Mouse (Mus musculus) Patski (cell line): ENCODE measurements around the gene Ddx49. TPM values are rescaled to one million over a fixed set of nuclear protein-coding genes. Genes with fewer than 3 reads are reported as not detected.

Experiments used
- ATAC-seq: fragments of 100-300 bp; one replicate; pipeline ENCODE4 v1.8.0; 2021
- CTCF ChIA-PET: fragments of 350-600 bp; sonication (Branson Sonifier 250); formaldehyde crosslinking; loops from one replicate; lab custom pipeline; 2022; ENCODE audit warnings: inconsistent platforms; lab: Charles Lee
- POLR2A ChIA-PET: fragments of 350-600 bp; sonication (Branson Sonifier 250); formaldehyde crosslinking; loops from one replicate; lab custom pipeline; 2022; ENCODE audit warnings: antibody characterized with exemption, inconsistent platforms; lab: Charles Lee
- DNase-seq: peaks from one replicate; pipeline ENCODE4 v3.0.0-alpha.2; 2011; ENCODE audit warnings: low read depth, low spot score
- H3K27me3 ChIP-seq: fragments of 371-371 bp; one replicate; pipeline ENCODE4 v1.5.1; 2021
- CTCF ChIP-seq: fragments of 100-300 bp; IDR thresholded peaks from one replicate; pipeline ENCODE4 v1.5.1; 2021
- in situ Hi-C: fragments of 300-500 bp; cut with MboI; formaldehyde crosslinking; loops from 3 replicates; pipeline ENCODE4 v1.11.1; 2018; ENCODE audit warnings: low pct_unique_long_range_greater_than_20kb, mixed read lengths
- polyA plus RNA-seq: library from polyadenylated mRNA; unstranded; gene quantifications from one replicate; pipeline ENCODE4 v1.2.3, GENCODE M21; 2021

Ddx49 gene
- polyA plus RNA-seq, 1 experiment from 2014 or later: 48.8 TPM

DNA sequence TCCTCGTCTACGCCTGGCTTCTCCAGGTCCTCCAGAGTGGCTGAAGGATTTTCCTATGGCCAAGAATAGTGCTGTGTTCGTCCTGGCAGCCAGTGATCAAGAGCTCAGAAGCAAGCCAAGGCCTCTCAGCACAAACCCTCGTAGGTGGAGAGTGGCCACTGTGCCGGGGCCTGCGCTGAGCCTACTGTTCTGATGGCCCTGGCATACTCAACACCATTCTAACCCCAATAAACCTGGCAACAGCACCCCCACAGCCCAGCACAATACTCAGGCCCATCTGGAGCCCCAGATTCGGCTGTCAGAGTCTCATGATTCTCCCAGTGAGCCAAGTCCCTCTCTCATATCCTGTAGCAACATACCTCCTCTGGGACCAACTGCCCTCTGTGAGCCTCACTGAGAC is 38.4 kb upstream of the Ddx49 start:
- no peaks in the 10 kb centered on the region for H3K27me3 ChIP-seq
- in situ Hi-C loops: loop anchor here (5.0 kb wide), 1 partner anchor 37 kb away; no protein-coding TSS in a partner anchor
- TF ChIP-seq CTCF: no peak
- no peak for DNase-seq
- no peak for ATAC-seq
- ChIA-PET CTCF (interaction anchor here (1.4 kb wide), 1 partner anchor 164 kb away, joined by 4 read pairs; no protein-coding TSS in a partner anchor), POLR2A (interaction anchor here (0.6 kb wide), 1 partner anchor 50 kb away, joined by 3 read pairs; no protein-coding TSS in a partner anchor)

DNA sequence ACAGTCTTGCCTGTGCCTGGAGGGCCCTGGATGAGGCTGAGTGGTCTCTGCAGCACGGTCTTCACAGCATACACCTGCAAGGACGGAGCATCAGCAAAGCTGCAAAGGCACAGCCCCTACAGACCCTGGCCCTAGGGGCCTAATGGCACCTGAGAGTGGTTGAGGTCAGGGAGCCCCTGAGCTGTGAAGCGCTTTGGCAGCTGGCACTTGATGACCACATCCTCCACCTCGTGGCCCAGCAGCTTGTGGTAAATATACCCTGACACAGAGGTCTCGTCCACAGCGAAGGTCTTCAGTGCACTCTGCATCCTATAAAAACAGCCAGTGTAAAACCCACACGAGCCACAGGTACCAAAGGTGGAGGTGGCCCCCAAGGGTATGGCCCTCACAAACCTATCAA is 36.6 kb upstream of the Ddx49 start:
- ATAC-seq (no peak), DNase-seq (no peak)
- ChIA-PET POLR2A (interaction anchor here (1.4 kb wide), 1 partner anchor 10 kb away, joined by 5 read pairs; no protein-coding TSS in a partner anchor), CTCF (interaction anchor here (0.9 kb wide), 1 partner anchor 11 kb away, joined by 3 read pairs; no protein-coding TSS in a partner anchor)
- no peaks in the 10 kb centered on the region for H3K27me3 ChIP-seq
- no peak for TF ChIP-seq CTCF
- in situ Hi-C loops: no loop called here

DNA sequence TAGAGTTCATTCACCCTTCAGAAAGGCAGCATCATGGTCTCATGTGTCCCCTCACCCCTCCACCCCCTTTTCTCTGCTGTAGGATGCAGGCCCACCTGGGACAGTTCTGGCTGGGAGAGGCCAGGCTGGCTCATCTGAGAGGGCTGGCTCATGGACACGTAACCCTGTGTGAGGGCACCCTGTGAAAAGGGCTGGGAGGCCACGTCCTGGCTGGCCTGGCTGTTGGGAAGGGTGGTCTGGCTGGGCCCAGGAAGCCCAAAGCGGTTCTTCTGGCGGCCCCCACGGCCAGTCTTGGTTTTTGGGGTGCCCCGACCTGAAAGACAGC is 30.6 kb upstream of the Ddx49 start:
- TF ChIP-seq CTCF: no peak
- ATAC-seq (no peak), DNase-seq (no peak)
- POLR2A ChIA-PET: no interaction called here
- in situ Hi-C loops: no loop called here
- CTCF ChIA-PET: no interaction called here
- no peaks in the 10 kb centered on the region for H3K27me3 ChIP-seq

DNA sequence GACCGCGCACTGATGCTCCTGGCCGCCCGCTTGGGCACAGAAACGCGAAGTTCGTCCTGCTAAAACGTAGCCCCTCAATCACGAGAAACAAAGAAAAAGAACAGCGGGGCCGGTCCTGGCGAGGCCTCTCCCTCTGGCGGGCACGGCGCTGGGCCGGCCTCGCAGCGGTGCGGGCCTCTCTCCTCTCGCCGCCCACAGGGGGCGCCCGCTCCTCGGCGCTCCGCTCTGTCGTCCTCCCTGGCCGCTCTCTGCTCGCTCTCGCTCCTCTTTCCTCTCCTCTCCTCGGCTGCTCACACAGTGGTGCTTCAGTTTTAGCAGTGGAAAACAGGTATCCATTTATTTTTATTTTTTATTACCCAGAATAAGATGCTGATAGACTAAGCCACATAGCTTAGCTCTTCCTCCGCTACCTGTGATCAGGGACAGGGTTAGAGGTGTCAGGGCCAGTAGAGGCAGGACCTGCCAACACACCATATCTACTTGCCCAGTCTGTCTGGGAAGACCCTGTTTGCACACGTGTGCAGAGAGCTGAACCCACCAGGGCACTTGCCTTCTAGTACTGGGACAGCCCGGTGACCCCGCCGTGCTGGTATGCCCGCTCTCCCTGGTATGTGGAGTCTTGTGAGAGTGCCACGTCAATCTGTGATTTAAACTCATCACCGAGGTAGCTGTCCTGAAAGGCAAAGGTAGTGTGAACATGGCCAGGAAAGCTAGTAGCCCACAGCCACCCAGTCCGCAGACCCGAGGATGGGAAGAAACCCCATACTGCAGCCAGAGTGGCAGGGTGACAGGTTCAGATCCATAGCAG is 30.0 kb upstream of the Ddx49 start:
- TF ChIP-seq CTCF: no peak

DNA sequence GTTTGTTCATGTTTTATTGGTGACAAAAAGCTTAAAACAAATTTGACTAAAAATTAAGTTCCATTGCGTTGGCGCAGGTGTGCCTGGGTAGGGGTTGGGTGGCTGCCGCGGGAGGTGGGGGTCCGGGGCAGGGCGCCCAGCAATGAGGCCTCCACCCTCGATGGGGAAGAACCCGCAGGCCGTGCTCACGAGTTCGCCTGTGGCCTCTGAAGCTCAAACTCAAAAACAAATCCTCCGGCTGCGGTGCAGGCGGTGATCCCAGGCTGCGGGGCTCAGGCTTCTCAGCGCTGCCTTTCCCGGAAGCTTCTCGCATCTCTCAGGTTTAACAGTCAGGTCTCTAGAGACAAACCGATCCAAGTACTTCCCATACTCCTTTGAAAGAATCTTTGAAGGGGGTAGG is 29.2 kb upstream of the Ddx49 start:
- H3K27me3 ChIP-seq: no peaks in the 10 kb centered on the region
- no peak for DNase-seq
- in situ Hi-C loops: no loop called here

More for the DNA sequence above, 30.0 kb upstream of the Ddx49 start:
- no peaks in the 10 kb centered on the region for H3K27me3 ChIP-seq
- DNase-seq (no peak), ATAC-seq (no peak)
- ChIA-PET POLR2A (no interaction called here), CTCF (no interaction called here)
- in situ Hi-C loops: no loop called here

DNA sequence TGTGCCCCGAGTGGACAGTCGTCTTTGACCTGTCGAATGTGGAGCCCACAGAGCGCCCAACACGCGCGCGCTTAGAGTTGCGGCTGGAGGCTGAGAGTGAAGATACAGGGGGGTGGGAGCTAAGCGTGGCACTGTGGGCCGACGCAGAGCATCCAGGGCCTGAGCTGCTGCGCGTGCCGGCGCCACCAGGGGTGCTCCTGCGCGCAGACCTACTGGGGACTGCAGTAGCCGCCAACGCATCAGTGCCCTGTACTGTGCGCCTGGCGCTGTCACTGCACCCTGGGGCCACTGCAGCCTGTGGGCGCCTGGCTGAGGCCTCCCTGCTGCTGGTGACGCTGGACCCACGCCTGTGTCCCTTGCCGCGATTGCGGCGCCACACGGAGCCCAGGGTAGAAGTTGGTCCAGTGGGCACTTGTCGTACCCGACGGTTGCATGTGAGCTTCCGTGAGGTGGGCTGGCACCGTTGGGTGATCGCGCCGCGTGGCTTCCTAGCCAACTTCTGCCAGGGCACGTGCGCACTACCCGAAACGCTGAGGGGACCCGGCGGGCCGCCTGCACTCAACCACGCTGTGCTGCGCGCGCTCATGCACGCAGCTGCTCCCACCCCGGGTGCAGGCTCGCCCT is 28.6 kb upstream of the Ddx49 start:
- ATAC-seq: no peak
- no peak for DNase-seq
- ChIA-PET POLR2A (no interaction called here), CTCF (no interaction called here)
- in situ Hi-C loops: no loop called here
- H3K27me3 ChIP-seq: no peaks in the 10 kb centered on the region
- TF ChIP-seq CTCF: no peak

More for the DNA sequence above, 29.2 kb upstream of the Ddx49 start:
- ATAC-seq: no peak
- ChIA-PET CTCF (no interaction called here), POLR2A (no interaction called here)
- TF ChIP-seq CTCF: no peak

DNA sequence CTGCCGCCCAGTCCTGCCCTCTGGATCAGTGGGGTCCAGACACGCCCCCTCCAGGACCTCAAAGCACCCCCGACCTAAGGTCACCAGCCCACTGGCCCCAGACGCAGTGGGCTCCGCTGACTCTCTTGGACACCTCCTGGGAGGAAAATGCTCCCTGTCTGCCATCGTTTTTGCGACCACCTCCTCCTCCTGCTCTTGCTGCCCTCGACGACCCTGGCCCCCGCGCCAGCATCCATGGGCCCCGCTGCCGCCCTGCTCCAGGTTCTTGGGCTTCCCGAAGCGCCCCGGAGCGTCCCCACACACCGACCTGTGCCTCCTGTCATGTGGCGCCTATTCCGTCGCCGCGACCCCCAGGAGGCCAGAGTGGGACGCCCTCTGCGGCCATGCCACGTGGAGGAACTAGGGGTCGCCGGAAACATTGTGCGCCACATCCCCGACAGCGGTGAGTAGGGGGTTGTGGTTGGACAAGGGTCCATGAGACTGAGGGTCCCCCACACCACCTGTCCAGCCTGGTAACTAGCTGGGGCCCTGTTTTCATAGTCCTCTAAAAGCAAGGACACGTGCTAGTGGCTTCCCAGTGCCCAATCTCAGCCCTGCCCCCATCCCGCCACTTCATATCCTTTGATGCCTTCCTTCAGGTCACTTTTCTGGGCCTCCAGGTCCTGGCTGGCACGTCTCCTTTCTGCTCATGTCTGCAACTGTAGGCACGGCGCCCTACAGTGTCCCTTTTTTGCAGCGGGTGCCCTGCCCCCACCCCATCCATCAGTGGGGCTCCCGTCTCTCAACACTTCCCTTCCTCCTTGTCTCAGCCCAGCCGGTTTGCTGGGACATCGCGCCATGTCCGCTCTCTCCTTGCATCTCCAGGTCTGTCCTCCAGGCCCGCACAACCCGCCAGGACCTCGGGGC is 27.8 kb upstream of the Ddx49 start:
- CTCF ChIA-PET: no interaction called here
- DNase-seq: no peak
- no peak for TF ChIP-seq CTCF
- no peaks in the 10 kb centered on the region for H3K27me3 ChIP-seq
- POLR2A ChIA-PET: no interaction called here
- no peak for ATAC-seq
- in situ Hi-C loops: no loop called here

DNA sequence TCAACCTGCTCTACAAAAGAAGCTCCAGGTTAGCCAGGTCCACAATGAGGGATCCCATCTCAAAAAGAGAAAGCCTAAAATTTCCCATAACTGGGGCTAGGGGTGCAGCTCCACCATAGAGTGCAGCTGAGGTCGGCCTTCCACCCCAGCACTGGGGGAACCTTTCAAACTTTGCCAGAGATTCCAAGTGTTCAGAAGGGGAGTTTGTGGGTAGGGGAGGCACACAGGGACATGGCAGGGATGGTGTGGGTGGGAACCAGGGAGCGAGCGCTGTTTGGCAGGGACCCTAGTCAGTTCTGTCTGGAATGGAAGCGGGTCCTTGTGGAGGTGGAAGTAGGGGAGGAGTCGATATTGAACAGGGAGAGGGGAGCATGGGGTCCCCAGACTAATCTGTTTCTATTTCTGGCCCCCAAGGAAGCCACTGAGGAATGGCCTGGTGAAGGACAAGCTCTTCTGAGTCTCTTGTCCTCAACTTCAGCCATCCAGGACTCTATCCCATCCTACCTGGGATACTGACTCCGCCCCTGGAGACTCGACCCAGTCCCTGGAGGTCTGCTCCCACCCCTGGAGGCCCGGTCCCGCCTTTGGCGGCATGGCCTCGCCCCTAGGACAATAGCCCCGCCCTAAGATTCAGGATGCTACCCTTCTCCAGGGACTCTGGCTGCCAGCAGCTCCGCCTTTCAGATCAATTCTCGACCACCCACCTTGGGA is 27.0 kb upstream of the Ddx49 start, which contains the start of gene Gdf1:
Gdf1 (plus strand) TSS at position 694 of the 711 bp plus-strand sequence.
- no peak for ATAC-seq
- CTCF ChIA-PET: no interaction called here

DNA sequence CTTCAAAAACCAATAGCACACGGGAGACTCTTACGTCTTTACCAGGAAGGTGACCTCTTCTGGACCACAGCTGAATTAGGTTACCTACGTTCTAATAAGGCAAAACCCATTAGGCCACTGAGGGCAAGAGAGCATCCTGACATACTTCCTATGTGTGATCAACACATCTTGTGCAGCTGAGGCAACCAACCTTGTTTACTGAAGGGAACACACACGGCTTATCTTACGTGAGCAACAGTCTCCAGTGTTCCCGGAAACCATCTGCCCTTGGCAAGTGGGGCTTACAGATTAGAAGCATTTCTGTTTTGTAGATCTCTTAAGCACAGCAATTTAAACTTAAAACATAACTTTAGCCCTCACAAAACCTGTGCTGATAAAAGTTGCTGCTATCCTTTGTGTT is 25.2 kb upstream of the Ddx49 start:
- CTCF ChIA-PET: no interaction called here
- in situ Hi-C loops: no loop called here
- ATAC-seq (no peak), DNase-seq (no peak)
- TF ChIP-seq CTCF: no peak
- POLR2A ChIA-PET: interaction anchor here (0.6 kb wide), 1 partner anchor 44 kb away, joined by 3 read pairs; no protein-coding TSS in a partner anchor
- no peaks in the 10 kb centered on the region for H3K27me3 ChIP-seq

More for the DNA sequence above, 27.0 kb upstream of the Ddx49 start, which contains the start of gene Gdf1:
- POLR2A ChIA-PET: interaction anchor here (0.9 kb wide), 1 partner anchor 9 kb away, joined by 5 read pairs; no protein-coding TSS in a partner anchor
- no peak for TF ChIP-seq CTCF
- no peaks in the 10 kb centered on the region for H3K27me3 ChIP-seq
- in situ Hi-C loops: no loop called here
- DNase-seq: no peak

DNA sequence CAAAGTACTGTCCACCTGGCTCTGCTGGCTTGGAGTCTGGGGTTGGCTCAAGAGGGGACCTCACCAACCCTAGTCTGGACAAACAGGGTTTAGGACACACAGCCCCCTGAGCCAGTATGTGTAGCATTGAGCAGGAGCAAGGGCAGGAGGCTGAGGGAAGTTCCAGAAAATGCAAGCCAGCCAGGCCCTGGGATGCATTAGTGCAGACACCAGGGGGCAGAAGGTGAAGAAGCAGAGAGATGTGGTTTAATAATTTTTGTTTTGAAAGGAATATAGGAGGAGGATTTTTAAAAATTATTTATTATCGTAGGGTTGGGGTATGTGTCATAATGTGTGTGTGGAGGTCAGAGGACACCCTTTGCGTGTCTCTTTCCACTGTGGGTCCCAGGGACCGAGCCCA is 21.4 kb upstream of the Ddx49 start:
- ATAC-seq (no peak), DNase-seq (no peak)
- CTCF ChIA-PET: no interaction called here
- POLR2A ChIA-PET: no interaction called here
- in situ Hi-C loops: no loop called here
- TF ChIP-seq CTCF: no peak
- H3K27me3 ChIP-seq: no peaks in the 10 kb centered on the region
